Mouse (Mus musculus): ENCODE results near the gene Olah. TPM values are rescaled to one million over a fixed set of nuclear protein-coding genes. Genes with fewer than 3 reads are reported as not detected.

Gene Olah
- polyA plus RNA-seq, 1 experiment from 2014 or later = not detected

DNA sequence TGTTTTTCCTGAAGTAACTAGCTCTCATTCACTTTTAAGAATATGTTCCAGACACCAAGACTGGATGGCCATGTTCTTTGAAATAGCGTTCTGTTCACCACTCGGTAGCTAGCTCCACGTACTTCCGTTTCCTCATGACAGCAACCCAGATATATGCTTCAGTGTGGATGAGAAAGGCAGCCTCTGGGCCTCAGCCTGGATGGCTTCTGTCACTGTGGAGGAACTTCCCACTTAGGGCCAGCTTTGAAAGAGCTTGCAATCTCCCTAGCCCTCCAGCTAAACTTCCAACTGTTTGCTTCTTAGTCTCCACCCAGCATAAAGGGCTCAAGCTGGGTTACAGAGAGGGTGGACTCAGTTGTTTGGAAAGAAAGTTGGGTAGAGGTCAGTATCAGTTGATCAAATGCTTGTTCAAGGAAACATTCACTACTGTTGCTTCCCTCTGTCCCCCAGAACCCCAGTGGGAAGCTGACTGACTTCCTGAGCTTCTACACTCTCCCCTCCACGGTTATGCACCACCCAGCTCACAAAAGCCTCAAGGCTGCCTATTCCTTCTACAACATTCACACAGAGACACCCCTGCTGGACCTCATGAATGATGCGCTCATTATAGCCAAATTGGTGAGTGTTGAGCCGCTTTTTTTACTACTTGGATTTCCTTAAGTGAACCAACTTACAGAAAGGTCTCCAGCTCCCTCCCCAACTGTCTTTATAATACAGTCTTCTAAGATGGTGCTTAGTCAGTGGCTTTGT lies 72.5 kb downstream of the Olah start:
- Histone ChIP-seq H3K27me3 (ENCODE audit: control insufficient read depth, insufficient read depth, low read length) (no peaks in the 10 kb centered on the region), H3K27ac (ENCODE audit: low read depth, low read length) (no peak overlapping the region), H3K4me3 (ENCODE audit: low read depth, low read length) (no peak overlapping the region), H3K9me3 (ENCODE audit: control insufficient read depth, low read length) (no peaks in the 10 kb centered on the region), H3K4me2 (ENCODE audit: low read depth, low read length, severe bottlenecking) (no peak overlapping the region), H3K36me3 (ENCODE audit: control insufficient read depth, insufficient read depth, low read length) (peaks cover 9% of the 10 kb centered on the region; the same call in 1 of the 2 replicates), H3K9ac (ENCODE audit: low read length) (no peak overlapping the region), H3K4me1 (replicated peaks; ENCODE audit: control insufficient read depth, insufficient read depth, low read length) (no peaks in the 10 kb centered on the region)
- no peak for ATAC-seq (replicated peaks; ENCODE audit: low FRiP score)
- 88% methylated on average over 7 of the region's 7 CpGs for WGBS
- DNase-seq (ENCODE audit: low spot score) = no peak

DNA sequence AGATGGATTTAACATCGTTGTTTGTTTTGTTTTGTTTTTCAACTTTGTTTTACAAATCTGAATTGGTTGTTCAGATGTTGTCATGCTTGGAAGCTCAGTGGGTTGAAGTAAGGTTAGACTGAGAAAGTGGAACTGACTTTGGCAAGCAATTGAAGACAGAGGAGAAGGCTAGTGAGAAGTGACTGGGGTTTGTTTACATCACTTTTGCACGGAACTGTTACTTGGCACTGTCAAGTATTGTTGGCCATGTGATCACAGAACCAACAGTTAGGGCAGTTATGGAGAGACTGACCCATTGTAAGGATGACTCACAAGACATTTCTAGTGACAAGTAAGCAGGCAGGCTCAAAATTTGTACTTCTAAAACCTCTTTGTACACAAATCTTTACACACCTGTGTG lies 73.9 kb downstream of the Olah start:
- Histone ChIP-seq H3K4me1 (replicated peaks; ENCODE audit: control insufficient read depth, insufficient read depth, low read length) (no peaks in the 10 kb centered on the region), H3K27me3 (ENCODE audit: control insufficient read depth, insufficient read depth, low read length) (no peaks in the 10 kb centered on the region), H3K4me3 (ENCODE audit: low read depth, low read length) (no peak overlapping the region), H3K4me2 (ENCODE audit: low read depth, low read length, severe bottlenecking) (no peak overlapping the region), H3K9ac (ENCODE audit: low read length) (no peak overlapping the region), H3K36me3 (ENCODE audit: control insufficient read depth, insufficient read depth, low read length) (peaks cover 7% of the 10 kb centered on the region; the same call in 1 of the 2 replicates), H3K27ac (ENCODE audit: low read depth, low read length) (no peak overlapping the region), H3K9me3 (ENCODE audit: control insufficient read depth, low read length) (no peaks in the 10 kb centered on the region)
- no peak for DNase-seq (ENCODE audit: low spot score)
- 85% methylated on average over 2 of the region's 2 CpGs for WGBS
- ATAC-seq (replicated peaks; ENCODE audit: low FRiP score) = no peak

DNA sequence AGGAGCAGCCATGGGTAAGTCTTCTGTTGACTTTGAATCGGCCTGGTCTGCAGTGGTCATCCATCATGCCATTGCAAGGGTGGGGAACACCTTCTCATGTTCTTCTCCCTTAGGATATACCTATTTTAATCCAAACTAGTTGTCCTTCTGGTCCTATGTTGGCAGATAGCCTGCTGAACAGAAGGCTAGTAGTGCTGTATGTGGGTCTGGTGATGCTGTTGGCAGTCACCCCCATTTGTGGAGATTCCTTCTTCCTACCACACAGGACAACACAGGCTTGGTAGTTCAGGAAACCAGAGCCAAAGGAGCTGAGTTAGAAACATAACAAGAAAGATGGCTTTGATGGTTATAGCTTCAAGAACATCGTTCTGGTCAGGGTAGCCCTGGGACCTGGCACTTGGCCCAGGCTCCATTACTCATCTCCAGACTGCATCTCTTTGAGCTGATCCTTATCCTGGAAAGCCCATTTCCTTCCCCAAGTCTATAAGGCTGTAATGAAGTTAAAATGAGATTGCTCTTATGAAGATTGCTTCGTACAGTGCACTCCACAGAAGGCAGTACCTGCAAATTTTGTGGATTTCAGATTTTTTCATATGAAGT lies 91.5 kb downstream of the Olah start:
- no peak overlapping the region for H3K27ac ChIP-seq (ENCODE audit: low read depth, low read length)
- H3K27me3 ChIP-seq (ENCODE audit: control insufficient read depth, insufficient read depth, low read length) = no peaks in the 10 kb centered on the region
- DNase-seq (ENCODE audit: low spot score) (no peak), ATAC-seq (replicated peaks; ENCODE audit: low FRiP score) (no peak)
- no peaks in the 10 kb centered on the region for H3K9me3 ChIP-seq (ENCODE audit: control insufficient read depth, low read length)
- no peak overlapping the region for H3K4me2 ChIP-seq (ENCODE audit: low read depth, low read length, severe bottlenecking)
- H3K4me3 ChIP-seq (ENCODE audit: low read depth, low read length) = no peak overlapping the region
- no peak overlapping the region for H3K9ac ChIP-seq (ENCODE audit: low read length)
- H3K36me3 ChIP-seq (ENCODE audit: control insufficient read depth, insufficient read depth, low read length) = peaks cover 6% of the 10 kb centered on the region; the same call in 1 of the 2 replicates
- 85% methylated on average over 3 of the region's 3 CpGs for WGBS
- H3K4me1 ChIP-seq (replicated peaks; ENCODE audit: control insufficient read depth, insufficient read depth, low read length) = no peaks in the 10 kb centered on the region

DNA sequence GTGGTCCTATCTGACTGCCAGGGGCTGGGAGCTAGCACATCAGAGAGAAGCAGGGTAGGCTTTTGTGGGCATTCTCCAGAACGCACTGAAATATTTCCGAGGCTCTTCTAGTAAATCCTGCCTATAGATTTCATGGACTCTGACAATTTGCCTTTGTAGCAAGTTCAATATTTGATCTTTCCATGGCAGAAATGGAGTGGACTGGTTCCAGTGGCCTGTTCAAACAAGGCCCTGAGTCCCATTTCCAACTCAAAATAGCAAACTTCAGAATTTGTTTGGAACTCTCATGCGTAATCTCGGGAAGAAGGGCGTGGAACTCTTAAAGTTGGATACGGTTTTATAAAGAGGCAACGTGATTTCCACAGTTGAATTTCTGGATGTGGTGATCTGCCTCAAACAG lies 101.2 kb downstream of the Olah start:
- H3K27ac ChIP-seq (ENCODE audit: low read depth, low read length) = no peak overlapping the region
- H3K4me3 ChIP-seq (ENCODE audit: low read depth, low read length) = no peak overlapping the region
- no peaks in the 10 kb centered on the region for H3K4me1 ChIP-seq (replicated peaks; ENCODE audit: control insufficient read depth, insufficient read depth, low read length)
- 95% methylated on average over 7 of the region's 7 CpGs for WGBS
- H3K27me3 ChIP-seq (ENCODE audit: control insufficient read depth, insufficient read depth, low read length) = no peaks in the 10 kb centered on the region
- no peak for ATAC-seq (replicated peaks; ENCODE audit: low FRiP score)
- DNase-seq (ENCODE audit: low spot score) = no peak
- H3K4me2 ChIP-seq (ENCODE audit: low read depth, low read length, severe bottlenecking) = no peak overlapping the region
- no peaks in the 10 kb centered on the region for H3K36me3 ChIP-seq (ENCODE audit: control insufficient read depth, insufficient read depth, low read length)
- H3K9ac ChIP-seq (ENCODE audit: low read length) = no peak overlapping the region
- no peaks in the 10 kb centered on the region for H3K9me3 ChIP-seq (ENCODE audit: control insufficient read depth, low read length)

DNA sequence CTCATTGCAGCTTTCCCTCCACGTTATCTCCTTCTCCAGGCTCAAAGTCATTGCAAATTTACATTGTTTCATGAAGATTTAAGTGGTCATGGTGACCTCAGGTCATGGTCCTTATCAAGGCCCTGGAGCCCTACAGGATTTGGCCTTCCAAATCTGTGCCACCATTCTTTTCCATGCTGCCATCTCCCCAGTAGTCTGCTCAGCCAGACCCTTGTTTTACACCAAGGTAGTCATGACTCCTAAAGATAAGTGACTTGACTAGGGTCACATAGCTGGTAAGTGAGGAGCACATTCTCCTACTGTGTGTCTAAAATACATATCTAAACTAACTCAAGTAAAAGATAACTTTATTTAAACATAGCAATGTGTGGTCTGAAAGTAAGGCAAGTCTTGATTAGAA lies 104.8 kb downstream of the Olah start:
- ATAC-seq (replicated peaks; ENCODE audit: low FRiP score) = no peak
- Histone ChIP-seq H3K27ac (ENCODE audit: low read depth, low read length) (no peak overlapping the region), H3K9me3 (ENCODE audit: control insufficient read depth, low read length) (no peaks in the 10 kb centered on the region), H3K4me2 (ENCODE audit: low read depth, low read length, severe bottlenecking) (no peak overlapping the region), H3K9ac (ENCODE audit: low read length) (no peak overlapping the region), H3K4me1 (replicated peaks; ENCODE audit: control insufficient read depth, insufficient read depth, low read length) (no peaks in the 10 kb centered on the region), H3K27me3 (ENCODE audit: control insufficient read depth, insufficient read depth, low read length) (no peaks in the 10 kb centered on the region), H3K36me3 (ENCODE audit: control insufficient read depth, insufficient read depth, low read length) (no peaks in the 10 kb centered on the region), H3K4me3 (ENCODE audit: low read depth, low read length) (no peak overlapping the region)
- WGBS = 90% methylated on average over 1 of the region's 1 CpGs
- no peak for DNase-seq (ENCODE audit: low spot score)

Other genes with a start within 250 kb of the Olah start
- gene Nmt2, start 113.0 kb downstream of the Olah start, polyA plus RNA-seq (2014; fragmentation: Nextera tagmentation; extraction: Ambion mirVana) = 65.3 TPM in 2 replicates
- 20.3 and 26.2 TPM in 2 replicates for gene Rpp38, start 64.6 kb downstream of the Olah start, polyA plus RNA-seq (2014; fragmentation: Nextera tagmentation; extraction: Ambion mirVana)
- 0.40 TPM in 1 of 2 replicates, not detected in the other for gene Acbd7, start 61.0 kb downstream of the Olah start, polyA plus RNA-seq (2014; fragmentation: Nextera tagmentation; extraction: Ambion mirVana)
- 0.53 TPM in 1 of 2 replicates, not detected in the other for gene Meig1, start 25.4 kb upstream of the Olah start, polyA plus RNA-seq (2014; fragmentation: Nextera tagmentation; extraction: Ambion mirVana)
- gene Dclre1c, start 26.9 kb upstream of the Olah start, polyA plus RNA-seq (2014; fragmentation: Nextera tagmentation; extraction: Ambion mirVana) = 7.5 and 7.7 TPM in 2 replicates
- 49.3 and 51.0 TPM in 2 replicates for gene Suv39h2, start 77.8 kb upstream of the Olah start, polyA plus RNA-seq (2014; fragmentation: Nextera tagmentation; extraction: Ambion mirVana)
- 9.3 and 10.1 TPM in 2 replicates for gene Gm45902, start 115.6 kb upstream of the Olah start, polyA plus RNA-seq (2014; fragmentation: Nextera tagmentation; extraction: Ambion mirVana)
- gene Hspa14, start 115.6 kb upstream of the Olah start, polyA plus RNA-seq (2014; fragmentation: Nextera tagmentation; extraction: Ambion mirVana) = 122 and 126 TPM in 2 replicates
- gene Cdnf, start 115.8 kb upstream of the Olah start, polyA plus RNA-seq (2014; fragmentation: Nextera tagmentation; extraction: Ambion mirVana) = 0.44 TPM in 1 of 2 replicates, not detected in the other
- gene Fam107b, start 173.3 kb upstream of the Olah start, polyA plus RNA-seq (2014; fragmentation: Nextera tagmentation; extraction: Ambion mirVana) = 53.0 and 56.7 TPM in 2 replicates